Mouse (Mus musculus) layer of hippocampus, postnatal 36 days (tissue): ENCODE results near the gene Btbd7. TPM values are rescaled to one million over a fixed set of nuclear protein-coding genes. Genes with fewer than 3 reads are reported as not detected.

ENCODE experiments used
- DNase-seq, 2 experiments: peaks; one replicate each; pipeline ENCODE4 v3.0.0; 2022
- total RNA-seq, 2 experiments: library from RNA; stranded (reverse); gene quantifications; 2 replicates each; pipeline ENCODE4 v1.2.3; 2021

Btbd7 gene
- 10 to 100 TPM; 17.6 to 21.8 TPM for total RNA-seq

DNA sequence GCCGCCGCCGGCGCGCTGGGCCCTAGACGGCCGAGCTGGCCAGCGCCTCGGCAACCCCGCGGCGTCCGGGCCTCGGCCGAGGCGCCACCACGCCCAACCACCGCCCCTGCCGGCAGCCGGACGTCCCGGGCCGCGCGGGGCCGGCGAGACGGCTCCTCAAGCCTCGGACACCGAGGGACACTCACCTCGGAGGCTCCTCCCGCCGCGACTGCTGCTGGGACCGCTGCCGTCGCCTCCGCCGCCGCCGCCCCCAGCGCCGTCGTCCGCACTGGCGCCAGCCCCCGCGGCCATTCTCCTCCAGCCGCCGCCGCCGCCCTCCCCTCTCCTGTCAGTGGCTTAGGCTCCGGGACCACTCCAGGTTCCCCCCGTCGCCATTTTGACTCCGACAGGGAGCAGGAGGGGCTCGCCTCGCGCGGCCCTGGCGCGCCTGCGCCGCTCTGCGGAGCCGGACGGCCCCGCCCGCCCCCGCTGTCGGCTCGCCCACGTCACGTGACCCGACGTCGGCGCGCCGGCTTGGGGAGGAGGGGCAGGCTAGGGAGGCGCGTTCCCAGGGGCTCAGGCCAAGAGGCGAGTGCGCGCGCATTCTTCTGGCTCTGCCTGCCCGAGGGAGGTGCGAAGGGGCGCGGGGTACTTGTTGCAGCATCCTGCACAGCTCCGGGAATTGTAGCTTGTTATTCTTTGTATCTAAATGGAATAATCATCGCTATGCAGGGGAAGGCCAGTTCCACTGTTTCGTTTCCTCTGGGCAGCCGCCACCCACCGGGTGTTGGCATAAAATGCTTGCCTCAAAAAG is at the start of gene Btbd7:
Btbd7 (minus strand) TSS at position 441 of the 793 bp plus-strand sequence.
- peak; percentile 95 for DNase-seq

DNA sequence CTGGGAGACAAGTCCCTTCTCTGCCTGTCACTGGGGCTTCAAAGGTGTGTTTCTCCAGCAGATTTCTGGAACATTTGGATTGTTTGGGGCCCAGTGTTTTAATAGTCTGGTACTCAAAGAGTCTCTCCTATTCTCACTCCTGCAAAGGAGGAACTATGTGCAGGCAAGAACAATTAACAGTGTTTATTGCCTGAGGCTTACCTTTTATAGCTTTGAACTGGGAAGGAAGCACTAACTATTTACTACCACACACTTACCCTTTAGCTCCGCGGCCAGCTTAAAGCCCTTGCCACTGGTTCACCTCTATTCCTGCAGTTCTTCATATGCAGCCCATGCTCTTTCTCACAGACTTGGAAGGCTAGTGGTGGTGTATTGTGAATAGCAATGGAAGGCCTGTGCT is 37.8 kb upstream of the Btbd7 start:
- no peak for DNase-seq

DNA sequence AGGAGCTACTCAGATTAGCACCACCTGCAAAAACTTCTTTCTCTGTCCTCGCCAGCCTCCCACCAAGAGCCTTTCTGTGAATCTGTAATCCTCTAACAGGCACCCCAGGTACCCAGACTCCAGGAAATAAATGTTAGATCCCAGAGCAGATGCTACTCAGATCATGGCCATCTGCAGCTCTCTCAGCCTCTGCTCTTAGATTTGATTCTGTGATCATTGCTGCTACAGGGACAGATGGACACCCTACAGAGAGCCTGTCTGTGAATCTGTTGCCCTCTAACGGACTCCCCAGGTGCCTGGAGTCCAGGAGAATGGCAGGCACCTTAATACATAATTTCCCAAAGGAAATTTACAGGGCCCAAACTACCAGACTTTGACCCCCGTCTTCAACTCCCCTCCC is 29.9 kb upstream of the Btbd7 start:
- DNase-seq, result peak in 1 of 2 experiments; percentile 6

DNA sequence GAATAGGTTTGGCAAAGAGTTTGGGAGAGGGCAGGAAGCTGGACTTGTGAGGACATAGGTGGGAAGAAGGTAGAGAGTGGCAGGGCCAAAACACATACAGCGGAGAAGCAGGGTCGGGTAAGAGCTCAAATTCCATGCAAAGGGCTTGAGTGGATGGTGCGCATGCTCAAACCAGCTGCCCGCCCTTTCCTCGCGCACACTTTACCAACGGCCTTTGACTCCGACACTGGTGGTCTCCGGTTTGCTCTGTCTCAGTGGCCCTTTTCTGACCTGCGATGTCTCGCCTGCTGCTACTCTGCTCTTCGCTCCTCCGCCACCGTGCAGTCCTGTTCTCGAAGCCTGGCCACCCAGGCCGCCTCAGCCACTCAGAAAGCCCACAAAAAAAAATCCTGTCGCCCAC is 20.8 kb upstream of the Btbd7 start, which contains the start of gene Cox8c:
Cox8c (plus strand) TSS at position 226 of the 400 bp plus-strand sequence.
- DNase-seq, result no peak

DNA sequence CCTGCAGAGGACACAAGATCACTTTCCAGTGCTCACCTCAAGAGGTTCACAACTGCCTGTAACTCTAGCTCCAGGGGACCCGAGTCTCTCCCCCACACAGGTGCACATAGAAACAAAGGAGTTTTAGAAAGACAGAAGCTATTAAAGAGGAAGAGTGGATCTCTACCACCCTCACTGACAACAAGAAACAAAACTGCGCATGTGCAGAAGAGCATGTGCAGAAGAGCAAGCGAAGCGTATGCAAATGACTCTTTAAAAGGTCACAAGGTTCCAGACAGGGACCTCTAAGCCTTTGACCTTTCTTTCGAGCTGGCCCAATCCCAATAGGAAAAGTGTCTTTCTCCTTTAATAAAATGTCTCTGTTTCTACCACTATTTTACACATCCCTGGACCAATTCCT is 10.3 kb upstream of the Btbd7 start:
- DNase-seq, result no peak

DNA sequence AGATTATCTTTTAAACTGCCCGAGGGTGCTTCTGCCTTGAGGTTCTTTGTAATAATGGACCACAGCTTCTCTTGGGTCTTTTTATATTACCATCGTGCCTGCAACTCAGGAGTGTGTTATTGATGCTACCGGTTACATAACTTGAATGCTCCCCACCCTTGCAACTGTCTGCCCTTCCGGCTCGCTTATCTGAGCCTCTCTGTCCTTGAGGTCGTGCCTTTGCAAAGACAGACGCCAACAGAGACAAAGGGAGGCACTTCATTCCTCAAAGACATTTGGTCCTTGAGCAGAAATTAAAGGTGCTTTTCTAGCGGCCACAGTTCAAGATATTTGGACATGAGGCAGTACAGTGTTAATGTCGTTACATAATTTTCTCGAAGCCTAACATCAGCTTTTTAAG is 9.1 kb upstream of the Btbd7 start:
- DNase-seq, result no peak

DNA sequence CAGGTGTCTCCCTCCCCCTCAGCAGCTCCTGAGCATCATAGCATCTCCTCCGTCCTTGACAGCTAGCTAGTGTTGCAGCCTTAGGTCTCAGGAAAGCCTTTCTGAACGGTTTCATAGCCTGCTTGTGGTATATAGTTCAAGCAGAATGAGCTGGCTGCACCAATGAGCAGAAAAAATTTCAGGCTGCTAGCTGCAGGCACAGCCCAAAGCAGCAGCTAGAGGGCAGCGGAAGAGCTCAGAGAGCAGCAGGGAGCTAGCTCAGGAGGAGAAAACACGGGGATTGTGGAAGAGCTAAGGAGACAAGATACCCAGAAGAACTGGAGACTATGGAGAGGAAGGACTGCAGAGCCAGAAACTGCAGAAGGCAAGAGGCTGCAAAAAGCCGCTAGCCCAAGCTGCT is 7.5 kb upstream of the Btbd7 start:
- peak; percentile 44 to 53 for DNase-seq

DNA sequence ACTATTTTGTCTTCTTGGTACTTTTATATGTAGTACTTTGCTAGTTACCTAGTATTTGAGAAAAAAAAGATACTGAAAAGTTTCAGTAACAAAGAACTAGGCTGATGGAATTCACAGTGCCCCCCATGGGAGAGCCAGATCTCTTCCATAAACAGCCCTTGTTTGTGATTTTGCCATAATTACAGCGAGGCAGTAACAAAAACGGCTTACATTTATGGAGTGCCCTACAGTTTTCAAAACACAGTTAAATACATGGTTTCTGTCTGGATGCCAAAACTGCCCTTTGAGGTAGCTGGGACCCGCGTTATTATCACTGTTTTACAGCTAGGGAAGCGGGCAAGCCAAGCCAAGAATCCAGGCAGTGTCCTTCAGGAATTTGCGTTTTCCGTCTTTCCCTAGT is 630 bp upstream of the Btbd7 start:
- no peak for DNase-seq

DNA sequence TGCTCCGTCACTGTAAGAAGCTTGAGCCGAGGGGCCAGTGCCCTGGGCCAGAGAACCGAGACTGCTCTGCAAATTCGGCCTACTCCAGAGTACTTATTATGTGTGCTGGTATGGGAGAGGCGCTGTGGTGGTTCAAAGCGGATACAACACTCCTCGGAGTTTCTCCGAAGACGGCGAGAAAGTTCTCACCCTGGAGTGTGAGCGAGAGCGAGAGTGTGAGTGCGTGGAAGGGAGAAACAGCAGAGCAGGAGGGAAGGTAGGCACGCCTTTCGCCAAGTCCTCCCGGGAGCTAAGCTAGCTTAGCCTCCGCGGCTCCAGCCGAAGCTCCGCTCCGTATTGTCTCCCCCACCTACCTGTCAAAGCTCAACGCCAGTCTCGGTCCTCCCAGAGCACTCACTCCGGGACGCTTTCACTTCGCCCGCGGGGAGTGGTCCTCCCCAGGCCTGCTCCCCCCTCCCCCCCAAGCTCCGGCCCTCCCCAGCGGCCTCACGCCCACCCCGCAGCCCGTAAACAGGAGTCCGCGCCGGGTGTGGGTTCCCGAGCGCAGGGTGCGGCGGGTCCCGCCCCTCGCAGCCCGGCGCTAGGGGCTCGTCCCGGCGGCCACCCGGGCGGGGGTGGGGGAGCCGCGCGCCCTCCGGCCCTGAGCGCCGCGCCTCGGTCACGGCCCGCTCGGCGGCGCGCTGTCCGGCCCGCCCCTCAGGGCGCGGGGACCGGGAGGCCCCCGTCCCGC is 805 bp downstream of the Btbd7 start:
- DNase-seq, result peak; percentile 23 to 25

DNA sequence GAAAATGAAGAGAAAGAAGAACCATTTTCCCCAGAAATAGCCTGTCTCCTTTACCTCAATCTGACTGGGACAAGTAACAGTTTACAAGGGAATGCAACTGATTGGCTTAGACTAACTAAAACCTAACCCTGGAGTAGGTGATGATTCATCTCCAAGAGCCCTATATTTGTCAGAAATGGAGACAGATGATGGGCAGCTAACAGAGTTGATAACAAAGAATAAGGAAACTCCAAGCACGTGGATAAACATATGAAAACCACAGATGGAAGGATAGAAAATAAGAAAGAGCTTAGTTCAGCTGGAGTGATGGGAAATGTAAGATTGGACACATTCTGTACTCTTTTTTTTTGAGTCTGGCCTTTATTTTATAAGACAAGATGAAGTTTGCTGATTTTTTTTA is 7.7 kb downstream of the Btbd7 start:
- DNase-seq, result no peak

DNA sequence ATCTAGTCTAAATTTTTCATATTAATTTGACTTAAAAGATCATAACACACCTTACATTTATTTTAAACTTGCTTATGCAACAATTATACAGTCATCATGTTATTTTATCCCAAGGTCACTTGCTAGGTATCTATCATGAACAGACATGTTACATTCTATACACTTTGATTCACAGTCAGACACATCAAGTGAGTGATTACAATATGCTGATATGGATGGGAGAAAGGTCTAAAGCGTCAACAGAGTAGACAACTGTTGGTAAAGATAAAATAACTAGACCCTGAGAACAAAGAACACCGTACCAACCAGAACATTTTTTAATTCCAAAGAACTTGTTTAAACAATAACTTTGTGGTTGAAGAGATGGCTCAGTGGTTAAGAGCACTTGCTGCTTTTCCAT is 8.5 kb downstream of the Btbd7 start:
- no peak for DNase-seq

DNA sequence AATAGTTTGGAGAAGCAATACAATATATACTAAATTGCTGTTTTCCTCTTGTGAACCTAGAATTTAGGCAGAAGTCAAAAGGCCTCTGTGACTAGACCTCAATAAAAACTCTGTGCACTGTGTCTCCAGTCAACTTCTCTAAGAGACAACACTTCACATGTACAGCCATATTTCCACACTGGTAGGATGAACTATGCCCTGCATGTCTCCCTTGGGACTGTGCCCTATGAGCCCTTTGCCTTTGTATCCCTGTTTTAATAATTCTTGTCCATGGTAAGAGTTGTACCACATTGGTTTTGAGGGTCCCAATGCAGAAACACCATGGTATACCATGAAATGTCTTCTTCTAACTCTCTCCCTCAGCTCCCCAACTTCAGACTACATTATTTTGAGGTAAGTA is 17.5 kb downstream of the Btbd7 start:
- no peak for DNase-seq

DNA sequence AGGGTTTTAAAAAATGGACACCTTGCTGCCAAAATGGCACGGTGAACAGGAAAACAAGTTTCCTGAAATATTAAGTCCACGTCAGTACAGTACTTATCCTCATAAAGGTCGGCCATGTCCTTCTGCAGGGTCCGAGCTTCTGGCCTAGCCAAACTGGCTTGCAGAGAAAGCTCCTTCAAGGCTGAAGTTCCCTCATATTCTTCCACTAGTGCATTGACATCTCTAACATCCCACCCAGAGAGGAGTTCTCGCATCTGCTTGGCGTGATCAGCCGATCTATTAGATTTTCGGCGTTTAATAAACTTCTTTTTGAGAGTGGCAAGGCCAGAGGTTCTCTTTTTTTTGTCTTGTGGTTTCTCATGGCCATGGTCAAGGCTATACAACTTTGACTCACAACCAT is 40.0 kb downstream of the Btbd7 start:
- DNase-seq, result no peak

DNA sequence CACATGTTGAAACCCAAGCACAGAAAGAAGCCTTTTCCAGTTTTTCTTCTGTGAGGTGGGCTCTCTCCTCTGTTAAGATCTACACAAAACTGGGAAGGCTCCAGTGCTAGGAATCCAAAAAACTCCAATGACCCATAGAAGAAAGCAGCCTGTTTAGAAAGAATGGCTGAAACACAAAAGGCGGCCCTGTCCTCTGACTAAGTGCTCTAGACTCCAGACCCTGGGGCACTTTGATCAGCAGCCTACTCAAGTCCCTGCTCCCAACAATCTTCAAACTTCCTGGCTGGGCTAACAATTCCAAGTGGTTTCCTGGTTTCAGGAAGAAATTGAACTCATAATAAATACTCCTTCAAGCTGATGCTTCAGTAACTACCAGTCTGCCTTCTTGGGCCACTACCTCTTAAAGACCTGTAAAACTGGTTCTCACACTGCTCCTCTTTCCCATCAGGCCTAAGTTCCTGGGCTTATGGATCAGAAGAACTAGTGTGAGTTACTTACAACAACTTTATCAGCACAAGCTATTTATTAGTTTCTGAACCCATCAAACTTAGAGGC is 45.4 kb downstream of the Btbd7 start:
- DNase-seq, result no peak

DNA sequence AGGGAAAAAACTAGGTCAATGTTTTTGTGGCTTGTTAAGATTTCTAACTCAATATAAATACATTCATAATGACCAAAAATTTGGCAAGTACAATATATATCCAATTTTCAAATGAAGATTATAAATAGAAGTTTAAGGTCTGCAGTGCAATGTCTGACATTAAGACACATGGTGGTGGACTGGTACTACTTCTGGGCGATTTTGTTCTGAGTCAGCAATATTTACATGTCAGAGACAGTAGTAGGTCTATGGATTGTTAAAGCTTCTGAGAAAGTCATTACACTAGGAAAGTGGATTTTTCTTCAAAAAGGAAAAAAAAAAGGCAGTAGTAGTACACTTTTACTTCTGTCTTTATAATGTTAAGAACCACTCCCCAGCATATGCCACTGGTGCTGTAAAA is 46.4 kb downstream of the Btbd7 start:
- no peak for DNase-seq

DNA sequence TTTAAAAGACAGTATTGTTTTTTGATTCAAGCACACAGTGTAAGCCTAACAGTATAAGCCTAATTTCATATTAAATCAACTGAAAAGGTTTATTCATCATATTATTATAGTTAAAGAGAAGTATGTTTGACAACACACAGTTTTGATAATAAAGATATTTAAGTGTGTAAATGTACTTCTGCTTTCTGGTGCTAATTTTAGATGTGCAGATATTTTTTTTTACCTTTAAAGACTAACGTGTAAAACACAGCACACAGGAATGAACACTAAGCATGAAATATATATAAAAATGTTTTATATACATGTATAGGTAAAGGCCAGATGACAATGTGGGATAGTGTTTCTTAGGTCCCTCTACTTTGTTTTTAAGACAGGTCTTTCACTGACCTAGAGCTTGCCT is 51.2 kb downstream of the Btbd7 start:
- DNase-seq, result no peak

DNA sequence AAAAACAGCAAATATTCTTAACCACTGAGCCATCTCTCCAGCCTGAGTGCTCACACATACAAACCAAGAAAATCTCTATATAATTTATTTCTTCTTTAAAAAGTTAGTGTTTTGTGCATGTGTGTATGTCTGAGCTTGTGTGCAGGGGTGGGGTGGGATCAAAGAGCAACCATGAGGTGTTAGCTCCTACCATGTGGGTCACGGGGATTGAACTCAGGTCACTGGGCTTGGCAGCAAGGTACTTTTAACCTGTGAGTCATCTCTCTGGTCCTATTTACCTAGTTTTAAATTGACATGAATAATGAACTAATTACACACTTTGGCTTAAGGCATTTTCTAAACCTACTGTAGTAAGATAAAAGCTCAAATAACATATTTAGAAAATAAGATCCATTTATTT is 51.9 kb downstream of the Btbd7 start:
- no peak for DNase-seq

DNA sequence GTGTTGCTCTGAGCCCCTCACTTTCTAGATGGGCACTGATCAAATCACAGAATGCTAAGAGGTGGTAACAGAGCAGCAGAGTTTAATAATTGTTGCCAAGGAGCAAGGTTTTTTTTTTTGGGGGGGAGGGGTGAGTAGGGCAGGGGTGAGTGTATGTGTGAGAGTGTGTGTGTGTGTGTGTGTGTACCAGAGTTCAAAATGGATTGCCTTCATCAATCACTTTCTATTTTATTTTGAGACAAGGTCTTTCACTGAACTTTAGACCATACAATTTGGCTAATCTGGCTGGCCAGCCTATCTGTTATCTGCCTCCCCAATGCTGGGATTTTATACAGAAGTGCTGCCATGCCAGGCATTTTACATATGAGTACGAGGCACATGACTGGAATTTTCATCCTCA is 63.4 kb downstream of the Btbd7 start:
- no peak for DNase-seq

DNA sequence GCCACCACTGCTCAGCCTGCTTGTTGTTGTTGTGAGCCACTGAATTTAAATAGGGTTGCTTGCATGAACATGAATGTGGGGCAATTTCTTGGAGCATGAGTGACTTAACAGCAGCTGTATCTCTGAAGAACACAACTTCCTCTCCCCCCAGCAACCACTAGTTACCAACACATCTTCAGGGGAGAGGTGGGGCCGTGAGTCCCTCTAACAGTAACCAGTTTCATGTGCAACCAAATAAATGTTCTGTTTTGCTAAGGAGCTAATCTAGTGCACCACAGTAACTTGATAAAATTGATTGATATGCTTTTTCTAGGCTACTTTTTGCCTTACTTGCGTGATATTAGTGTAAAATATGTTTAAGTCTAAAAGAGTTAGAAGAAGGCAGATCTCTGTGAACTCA is 78.7 kb downstream of the Btbd7 start:
- no peak for DNase-seq

DNA sequence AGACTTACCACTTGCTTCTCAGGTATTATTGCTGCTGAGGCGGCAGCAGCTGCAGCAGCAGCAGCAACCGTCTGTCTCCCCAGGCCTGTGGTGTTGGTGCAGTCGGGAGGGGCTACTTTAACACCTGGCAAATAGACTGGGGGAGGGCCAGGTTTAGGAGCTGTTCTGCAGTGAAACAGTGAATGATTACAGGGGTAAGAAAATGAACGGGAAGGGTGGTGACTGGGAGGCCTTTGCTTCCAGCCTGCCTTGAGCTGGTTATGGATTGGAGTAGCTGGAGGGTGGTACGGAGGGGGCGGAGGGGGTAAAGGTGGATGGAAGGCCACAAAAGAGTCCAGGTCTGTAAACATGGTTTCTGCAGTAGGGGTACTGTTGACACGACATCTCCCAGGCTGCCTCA is 90.3 kb downstream of the Btbd7 start:
- no peak for DNase-seq

DNA sequence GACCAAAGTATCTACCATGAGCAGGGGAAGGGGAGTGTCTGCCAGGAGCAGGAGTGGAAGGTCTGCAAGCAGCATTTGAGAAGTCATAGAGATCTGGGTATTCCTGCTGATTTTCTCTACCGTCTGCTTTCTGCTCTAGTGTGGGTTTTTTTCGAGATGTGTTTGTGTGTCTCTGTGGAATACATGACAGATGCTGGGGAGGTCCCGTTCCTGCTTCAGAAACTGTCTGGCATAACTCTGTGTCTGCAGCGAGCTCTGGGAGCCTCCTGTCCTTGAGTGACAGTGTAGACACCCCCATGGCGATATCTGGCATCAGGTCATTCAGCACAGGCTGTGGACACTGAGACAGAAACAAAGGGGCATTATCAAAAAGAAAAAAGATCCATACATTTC is 92.7 kb downstream of the Btbd7 start:
- DNase-seq, result peak; percentile 44 to 45

DNA sequence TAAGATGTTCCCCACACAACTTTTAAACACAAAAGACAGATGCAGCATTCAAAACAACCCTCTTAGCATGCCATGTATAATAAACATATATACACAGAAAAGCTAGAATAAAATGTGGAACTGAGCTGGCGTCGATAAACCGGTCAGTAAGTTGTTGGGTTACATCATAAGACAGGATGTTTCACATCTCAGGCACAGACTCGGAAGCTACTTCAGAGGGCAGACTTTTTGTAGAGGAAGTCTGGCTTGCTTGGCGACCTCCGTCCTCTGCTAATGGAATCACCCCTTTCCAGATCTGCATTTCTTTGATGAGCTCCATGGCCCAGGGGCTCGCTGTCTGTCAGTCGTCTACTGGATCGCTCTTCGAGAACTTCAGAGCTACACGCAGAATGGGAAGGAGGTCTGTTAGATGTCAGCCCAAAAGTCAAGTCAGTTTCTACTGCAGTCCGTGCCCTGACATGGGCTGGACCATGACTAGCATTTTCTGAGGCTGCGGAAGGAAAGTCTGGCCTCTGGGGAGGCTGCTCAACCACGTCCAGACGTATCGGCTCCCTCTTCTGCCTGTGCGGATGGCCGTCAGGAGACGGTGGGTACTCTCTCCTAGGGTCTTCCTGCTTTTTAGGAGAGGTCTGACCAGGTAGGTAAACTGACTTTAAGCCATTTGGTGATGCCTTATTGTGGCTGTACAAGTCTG is 93.2 kb downstream of the Btbd7 start:
- no peak for DNase-seq

DNA sequence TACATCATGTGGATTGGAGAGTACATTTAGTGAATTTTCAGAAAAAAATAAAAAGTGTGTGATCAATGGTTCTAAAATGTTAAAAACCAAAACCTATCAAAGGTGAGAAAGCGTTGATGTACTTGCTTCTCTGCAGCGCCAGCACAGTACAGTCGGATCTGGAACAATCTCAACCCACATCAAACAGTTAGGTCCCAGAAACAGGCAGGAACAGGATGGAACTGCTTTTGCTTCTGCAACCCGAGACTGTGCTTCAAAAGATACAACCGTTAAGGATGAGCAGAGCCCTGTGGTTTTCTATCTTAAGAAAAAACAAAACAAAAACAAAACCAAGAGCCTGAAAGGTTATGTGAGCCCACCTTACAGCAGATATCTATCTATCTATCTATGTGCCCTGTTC is 95.4 kb downstream of the Btbd7 start:
- no peak for DNase-seq
